Mouse (Mus musculus) small intestine, adult 2 months (tissue): Measurements from ENCODE around the gene Kif24. TPM values are rescaled to one million over a fixed set of nuclear protein-coding genes. Genes with fewer than 3 reads are reported as not detected.
A peak's percentile ranks its signal among the peaks of the same experiment; 100 is the strongest.

Experiments used
- H3K27ac ChIP-seq: fragments of 200-500 bp; 2 replicates; pipeline ENCODE4 v1.5.1; 2012; ENCODE audit warnings: low read depth, low read length, control low read depth, inconsistent platforms; ENCODE audit not compliant: insufficient read depth
- H3K27me3 ChIP-seq: fragments of 200-500 bp; 2 replicates; pipeline ENCODE4 v1.6.1; 2012; ENCODE audit warnings: mild to moderate bottlenecking, moderate library complexity, low read length, inconsistent platforms; ENCODE audit not compliant: control insufficient read depth, insufficient read depth
- H3K36me3 ChIP-seq: fragments of 200-500 bp; 2 replicates; pipeline ENCODE4 v1.6.1; 2012; ENCODE audit warnings: mild to moderate bottlenecking, low read length, control low read depth, inconsistent platforms; ENCODE audit not compliant: control insufficient read depth, insufficient read depth
- H3K4me1 ChIP-seq: fragments of 200-500 bp; 2 replicates; pipeline ENCODE4 v1.6.1; 2012; ENCODE audit warnings: low read length, inconsistent platforms, mixed read lengths; ENCODE audit not compliant: control insufficient read depth, insufficient read depth, insufficient read length
- H3K4me3 ChIP-seq: fragments of 200-500 bp; 2 replicates; pipeline ENCODE4 v1.5.1; 2012; ENCODE audit warnings: low read depth, mild to moderate bottlenecking, control low read depth, inconsistent platforms, low read length, moderate library complexity
- CTCF ChIP-seq: fragments of 200-500 bp; IDR thresholded peaks from 2 replicates; pipeline ENCODE4 v1.5.1; 2012; ENCODE audit warnings: low read depth, mild to moderate bottlenecking, control low read depth, inconsistent platforms, low read length, moderate library complexity, mixed read lengths; ENCODE audit not compliant: insufficient replicate concordance, insufficient read length; ENCODE audit errors: extremely low read depth
- POLR2A ChIP-seq: fragments of 200-500 bp; IDR thresholded peaks from 2 replicates; pipeline ENCODE4 v1.6.1; 2012; ENCODE audit warnings: low read depth, mild to moderate bottlenecking, control low read depth, inconsistent platforms, low read length, moderate library complexity
- WGBS: fragments of 180-500 bp; shearing (Covaris S2); methylation state at CpG from one replicate; pipeline ENCODE4 v1.1.7; 2018; 5-methylcytosine and 5-hydroxymethylcytosine counted together
- polyA plus RNA-seq: library from polyadenylated mRNA; depleted of rRNA; stranded (reverse); fragments of >200 nt; gene quantifications from 2 replicates; pipeline ENCODE4 v1.2.3, GENCODE M21; 2012

Kif24 gene
- polyA plus RNA-seq, 1 experiment, result 1.1 TPM

GRCm38 (mm10) chr4:41359358-41359757, 105.3 kb downstream of the Kif24 start:
- H3K27ac ChIP-seq, result no peak overlapping the region
- H3K4me3 ChIP-seq, result no peak overlapping the region
- no peak for TF ChIP-seq CTCF
- no peak for TF ChIP-seq POLR2A
- 91% methylated on average over 7 of the region's 7 CpGs for WGBS
- H3K36me3 ChIP-seq, result peaks cover 11% of the 10 kb centered on the region
- H3K4me1 ChIP-seq, result no peaks in the 10 kb centered on the region
- H3K27me3 ChIP-seq, result no peaks in the 10 kb centered on the region

GRCm38 (mm10) chr4:41358669-41359068, 106.0 kb downstream of the Kif24 start:
- no peak overlapping the region for H3K27ac ChIP-seq
- peaks cover 11% of the 10 kb centered on the region for H3K36me3 ChIP-seq
- H3K27me3 ChIP-seq, result no peaks in the 10 kb centered on the region
- no peaks in the 10 kb centered on the region for H3K4me1 ChIP-seq
- 89% methylated on average over 2 of the region's 2 CpGs for WGBS
- no peak for TF ChIP-seq POLR2A
- TF ChIP-seq CTCF, result no peak
- H3K4me3 ChIP-seq, result no peak overlapping the region

GRCm38 (mm10) chr4:41357154-41357553, 107.5 kb downstream of the Kif24 start:
- TF ChIP-seq CTCF, result no peak
- TF ChIP-seq POLR2A, result no peak
- Histone ChIP-seq H3K4me3 (no peak overlapping the region), H3K27ac (no peak overlapping the region), H3K36me3 (peaks cover 11% of the 10 kb centered on the region), H3K27me3 (no peaks in the 10 kb centered on the region), H3K4me1 (no peaks in the 10 kb centered on the region)
- WGBS, result 79% methylated on average over 2 of the region's 2 CpGs

- Histone ChIP-seq H3K27me3 (no peaks in the 10 kb centered on the region), H3K4me3 (no peak overlapping the region), H3K27ac (no peak overlapping the region), H3K4me1 (no peaks in the 10 kb centered on the region), H3K36me3 (peaks cover 10% of the 10 kb centered on the region)
- WGBS, result 79% methylated on average over 1 of the region's 1 CpGs
- TF ChIP-seq CTCF (no peak), POLR2A (no peak)
These were observed 111.4 kb downstream of the Kif24 start for GRCm38 (mm10) chr4:41353265-41353664.

- Histone ChIP-seq H3K4me1 (peaks cover 3% of the 10 kb centered on the region; the same call in 1 of the 2 replicates), H3K36me3 (peaks cover 10% of the 10 kb centered on the region), H3K27ac (no peak overlapping the region), H3K4me3 (no peak overlapping the region), H3K27me3 (no peaks in the 10 kb centered on the region)
- TF ChIP-seq CTCF (no peak), POLR2A (no peak)
- WGBS, result 73% methylated on average over 4 of the region's 4 CpGs
These were observed 111.9 kb downstream of the Kif24 start for GRCm38 (mm10) chr4:41352758-41353157.

DNA sequence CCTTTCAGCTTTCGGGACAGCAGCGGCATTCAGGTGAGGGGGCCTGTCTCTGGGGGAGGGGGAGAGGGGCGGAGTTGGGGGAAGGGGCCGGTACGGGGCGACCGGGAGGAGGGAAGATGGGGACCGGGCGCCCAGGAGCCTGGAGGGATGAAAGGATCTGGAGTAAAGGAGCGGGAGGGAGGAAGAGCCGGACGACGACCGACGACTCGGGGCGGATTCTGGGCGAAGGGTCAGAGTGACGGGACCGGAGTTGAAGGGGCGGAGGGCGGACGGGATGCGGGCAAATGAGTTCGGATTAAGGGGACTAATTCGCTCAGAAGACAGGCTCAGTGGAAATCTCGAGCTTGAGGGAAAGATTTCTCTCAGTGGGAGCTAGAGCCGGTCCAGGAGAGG, 115.5 kb downstream of the Kif24 start:
- Histone ChIP-seq H3K27me3 (no peaks in the 10 kb centered on the region), H3K4me1 (peaks cover 12% of the 10 kb centered on the region), H3K36me3 (peaks cover 2% of the 10 kb centered on the region; the same call in 1 of the 2 replicates), H3K27ac (peak overlapping the region; percentile 79), H3K4me3 (peak overlapping the region; percentile 94)
- TF ChIP-seq POLR2A, result no peak
- no peak for TF ChIP-seq CTCF
- WGBS, result 1% methylated on average over 27 of the region's 28 CpGs

- Histone ChIP-seq H3K4me1 (peaks cover 12% of the 10 kb centered on the region), H3K27ac (peak within 1 kb of the TSS; percentile 92), H3K4me3 (peak within 1 kb of the TSS; percentile 94), H3K36me3 (peaks cover 2% of the 10 kb centered on the region; the same call in 1 of the 2 replicates), H3K27me3 (no peaks in the 10 kb centered on the region)
- TF ChIP-seq POLR2A (peak; percentile 84), CTCF (no peak)
- WGBS, result under 1% methylated on average over 31 of the region's 31 CpGs
These were observed 116.0 kb downstream of the Kif24 start, which contains the start of gene Ubap1 for GRCm38 (mm10) chr4:41348584-41349198. Gene Ubap1, plus strand, starts transcription at chr4:41348996.
